Mouse (Mus musculus): ENCODE measurements at regions not wholly inside any gene's neighbourhood (a gene's known extent, or its start where the extent isn't known, plus 50 kb on each side); places are given as distances from the start of the nearest gene placed in this dataset.

DNA sequence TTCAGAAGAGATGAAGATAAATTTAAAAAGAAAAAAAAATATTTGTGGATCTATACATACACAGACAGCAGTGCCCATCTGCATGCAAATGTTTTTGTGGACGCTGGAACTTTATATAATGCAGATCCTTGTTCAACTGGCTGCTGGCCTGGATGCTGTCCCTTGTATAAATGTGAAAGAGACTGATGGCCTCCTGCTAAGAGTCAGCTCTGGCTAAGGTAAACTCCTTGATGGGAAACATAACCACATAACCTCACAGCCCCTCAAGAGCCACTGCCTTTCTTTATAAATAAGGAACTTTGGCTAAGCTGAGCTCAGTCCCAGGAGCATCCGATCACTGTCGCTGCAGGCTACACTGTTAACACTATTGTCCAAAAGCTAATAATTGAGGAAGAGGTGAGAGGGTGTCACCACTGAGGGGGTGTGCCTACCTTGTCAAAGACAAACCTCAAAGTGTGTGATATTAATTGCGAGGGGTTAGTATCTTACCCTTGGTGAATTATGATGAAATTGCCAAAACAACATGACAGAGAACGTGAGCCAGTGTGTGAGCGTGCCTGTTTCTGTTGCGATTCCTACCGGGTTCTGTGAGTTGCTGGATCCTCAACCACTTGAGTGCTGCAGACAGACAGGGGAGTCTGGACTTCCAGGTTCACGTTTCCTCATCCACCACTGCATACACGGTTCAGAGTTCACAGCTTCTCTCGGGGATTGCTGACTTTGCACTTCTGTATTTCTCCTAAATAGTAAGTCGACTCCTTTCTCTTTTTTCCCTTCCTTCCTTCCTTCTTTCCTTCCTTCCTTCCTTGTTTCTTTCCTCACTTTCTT is 417.1 kb downstream of the Wdr11 start:
- TF ChIP-seq USF1 (IDR thresholded peaks at IDR 0.05; ENCODE audit: low read depth) (no peak), CTCF (IDR thresholded peaks at IDR 0.05; ENCODE audit: control insufficient read depth, insufficient read depth, insufficient read length) (no peak), MYOD1 (IDR thresholded peaks at IDR 0.05; ENCODE audit: control insufficient read depth, insufficient read length, low read depth) (no peak), MYOG (IDR thresholded peaks at IDR 0.05; ENCODE audit: control insufficient read depth, extremely low read depth, insufficient read length) (no peak), MAX (IDR thresholded peaks at IDR 0.05) (no peak)
- peaks cover 8% of the 10 kb centered on the region for H3K27me3 ChIP-seq (ENCODE audit: control insufficient read depth, insufficient read depth, insufficient read length)
- H3K36me3 ChIP-seq (ENCODE audit: control insufficient read depth, insufficient read depth): no peaks in the 10 kb centered on the region
- no peak overlapping the region for H3ac ChIP-seq (ENCODE audit: control insufficient read depth, insufficient read length, low read depth)
- H3K79me3 ChIP-seq (ENCODE audit: low read depth): no peaks in the 10 kb centered on the region
- no peak overlapping the region for H3K4me3 ChIP-seq (ENCODE audit: insufficient read depth, poor library complexity, severe bottlenecking)
- H3K79me2 ChIP-seq (ENCODE audit: control insufficient read depth, insufficient read depth): no peaks in the 10 kb centered on the region

DNA sequence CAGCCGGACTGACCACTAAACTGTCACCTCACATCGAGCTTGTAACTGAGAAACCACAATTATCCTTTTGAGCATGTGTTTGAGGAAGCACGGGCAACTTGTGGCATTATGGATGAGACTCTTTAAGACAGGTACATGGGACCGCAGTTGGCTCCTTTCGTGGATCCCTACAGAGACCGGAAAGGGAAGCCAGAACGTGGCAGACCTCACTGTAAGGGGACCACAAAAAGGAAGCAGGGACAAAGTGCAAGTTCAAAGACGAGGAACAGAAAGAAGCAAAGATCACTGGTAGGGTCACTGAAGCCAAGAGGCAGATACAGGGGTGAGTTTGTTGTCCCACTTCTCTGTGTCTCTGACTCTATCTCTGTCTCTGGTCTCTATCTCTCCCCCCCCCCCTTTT is 420.4 kb downstream of the Wdr11 start:
- TF ChIP-seq MYOD1 (IDR thresholded peaks at IDR 0.05; ENCODE audit: control insufficient read depth, insufficient read length, low read depth) (no peak), USF1 (IDR thresholded peaks at IDR 0.05; ENCODE audit: low read depth) (no peak), FOSL1 (IDR thresholded peaks at IDR 0.05; ENCODE audit: insufficient read depth, low read length, poor library complexity, severe bottlenecking) (no peak), CEBPB (IDR thresholded peaks at IDR 0.05; ENCODE audit: low read depth) (no peak), MYOG (IDR thresholded peaks at IDR 0.05; ENCODE audit: control insufficient read depth, extremely low read depth, insufficient read length) (no peak), MAX (IDR thresholded peaks at IDR 0.05) (no peak), CTCF (IDR thresholded peaks at IDR 0.05; ENCODE audit: control insufficient read depth, insufficient read depth, insufficient read length) (no peak)
- no peaks in the 10 kb centered on the region for H3K79me3 ChIP-seq (ENCODE audit: low read depth)
- peaks cover 4% of the 10 kb centered on the region for H3K27me3 ChIP-seq (ENCODE audit: control insufficient read depth, insufficient read depth, insufficient read length)
- no peak overlapping the region for H3K4me3 ChIP-seq (ENCODE audit: insufficient read depth, poor library complexity, severe bottlenecking)
- no peaks in the 10 kb centered on the region for H3K79me2 ChIP-seq (ENCODE audit: control insufficient read depth, insufficient read depth)
- no peak overlapping the region for H3ac ChIP-seq (ENCODE audit: control insufficient read depth, insufficient read length, low read depth)
- no peaks in the 10 kb centered on the region for H3K36me3 ChIP-seq (ENCODE audit: control insufficient read depth, insufficient read depth)

DNA sequence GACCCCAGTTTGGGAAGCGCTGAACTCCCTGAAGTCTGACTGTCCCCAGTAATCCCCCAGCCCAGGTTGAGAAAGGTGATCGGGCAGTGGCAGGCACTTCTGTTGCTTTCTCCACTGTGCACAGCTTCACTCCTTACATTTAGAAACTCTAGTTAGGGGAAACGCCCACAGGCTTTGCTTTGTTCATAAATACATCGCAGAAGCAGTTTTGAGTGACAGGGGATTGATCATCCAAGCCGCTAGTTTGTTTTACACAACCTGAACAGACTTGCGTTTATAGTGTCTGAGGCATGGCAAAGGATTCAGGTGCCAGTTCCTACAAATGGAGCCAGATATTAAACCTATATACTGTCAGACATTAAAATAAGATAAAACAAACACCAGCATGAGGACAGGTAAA is 421.4 kb downstream of the Wdr11 start:
- Histone ChIP-seq H3K36me3 (ENCODE audit: control insufficient read depth, insufficient read depth) (no peaks in the 10 kb centered on the region), H3K4me3 (ENCODE audit: insufficient read depth, poor library complexity, severe bottlenecking) (no peak overlapping the region), H3K27me3 (ENCODE audit: control insufficient read depth, insufficient read depth, insufficient read length) (peaks cover 4% of the 10 kb centered on the region), H3ac (ENCODE audit: control insufficient read depth, insufficient read length, low read depth) (no peak overlapping the region), H3K79me2 (ENCODE audit: control insufficient read depth, insufficient read depth) (no peaks in the 10 kb centered on the region), H3K79me3 (ENCODE audit: low read depth) (no peaks in the 10 kb centered on the region)
- no peak for TF ChIP-seq MAX (IDR thresholded peaks at IDR 0.05)
- no peak for TF ChIP-seq FOSL1 (IDR thresholded peaks at IDR 0.05; ENCODE audit: insufficient read depth, low read length, poor library complexity, severe bottlenecking)
- no peak for TF ChIP-seq MYOG (IDR thresholded peaks at IDR 0.05; ENCODE audit: control insufficient read depth, extremely low read depth, insufficient read length)
- TF ChIP-seq CTCF (IDR thresholded peaks at IDR 0.05; ENCODE audit: control insufficient read depth, insufficient read depth, insufficient read length): no peak
- TF ChIP-seq CEBPB (IDR thresholded peaks at IDR 0.05; ENCODE audit: low read depth): no peak
- TF ChIP-seq MYOD1 (IDR thresholded peaks at IDR 0.05; ENCODE audit: control insufficient read depth, insufficient read length, low read depth): no peak
- TF ChIP-seq USF1 (IDR thresholded peaks at IDR 0.05; ENCODE audit: low read depth): no peak

DNA sequence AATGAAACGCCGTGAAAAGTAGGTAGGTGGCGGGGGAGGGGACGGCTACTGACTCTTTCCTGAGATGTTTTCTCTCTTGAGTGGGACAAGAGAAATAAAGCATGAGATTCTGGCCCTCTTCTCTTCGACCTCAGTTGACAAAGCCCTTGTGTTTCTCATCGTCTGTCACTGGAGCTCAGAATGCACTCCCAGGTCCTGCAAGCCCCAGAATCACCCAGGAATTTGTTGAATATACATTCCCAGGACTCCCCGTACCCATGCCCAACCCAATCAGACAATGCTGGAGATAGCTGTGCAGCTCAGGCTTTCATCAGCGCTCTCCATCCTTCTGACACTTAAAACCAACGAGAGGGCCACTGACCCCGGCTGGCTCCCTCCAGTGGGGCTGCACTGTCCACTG is 422.9 kb downstream of the Wdr11 start:
- Histone ChIP-seq H3K79me2 (ENCODE audit: control insufficient read depth, insufficient read depth) (no peaks in the 10 kb centered on the region), H3K4me3 (ENCODE audit: insufficient read depth, poor library complexity, severe bottlenecking) (no peak overlapping the region), H3K27me3 (ENCODE audit: control insufficient read depth, insufficient read depth, insufficient read length) (peaks cover 4% of the 10 kb centered on the region), H3K79me3 (ENCODE audit: low read depth) (no peaks in the 10 kb centered on the region), H3K36me3 (ENCODE audit: control insufficient read depth, insufficient read depth) (no peaks in the 10 kb centered on the region), H3ac (ENCODE audit: control insufficient read depth, insufficient read length, low read depth) (no peak overlapping the region)
- no peak for TF ChIP-seq MYOD1 (IDR thresholded peaks at IDR 0.05; ENCODE audit: control insufficient read depth, insufficient read length, low read depth)
- no peak for TF ChIP-seq FOSL1 (IDR thresholded peaks at IDR 0.05; ENCODE audit: insufficient read depth, low read length, poor library complexity, severe bottlenecking)
- no peak for TF ChIP-seq MAX (IDR thresholded peaks at IDR 0.05)
- TF ChIP-seq USF1 (IDR thresholded peaks at IDR 0.05; ENCODE audit: low read depth): no peak

DNA sequence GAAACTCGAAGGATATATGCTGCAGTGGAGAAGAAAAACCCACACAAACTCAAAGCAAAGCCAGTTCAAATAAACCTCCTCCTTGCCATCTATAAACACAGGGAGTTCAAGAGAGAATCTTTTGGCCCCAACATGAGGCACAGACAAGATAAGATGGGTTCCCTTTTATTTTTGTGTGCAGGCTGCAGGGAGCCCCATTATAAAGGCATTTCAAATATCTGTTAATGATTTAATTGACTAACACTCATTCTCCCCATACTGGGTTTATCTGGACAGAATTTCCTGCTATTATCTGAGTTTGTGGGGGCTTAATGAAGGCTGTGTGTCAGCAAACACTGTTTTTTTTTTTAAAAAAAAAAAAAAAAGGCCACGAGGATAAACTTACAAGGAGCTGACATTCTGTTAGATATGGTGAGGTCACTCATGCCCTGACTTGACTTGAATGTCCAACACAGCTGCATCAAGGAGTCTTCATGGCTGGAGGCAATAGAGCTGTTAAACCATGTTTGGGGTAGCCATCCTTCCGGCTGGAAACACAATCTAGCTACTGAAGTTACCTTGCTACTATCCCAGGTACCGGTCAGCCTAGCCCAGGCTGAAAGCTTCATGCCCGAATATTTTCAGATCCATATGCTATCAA is 423.8 kb downstream of the Wdr11 start:
- Histone ChIP-seq H3K79me2 (ENCODE audit: control insufficient read depth, insufficient read depth) (no peaks in the 10 kb centered on the region), H3ac (ENCODE audit: control insufficient read depth, insufficient read length, low read depth) (no peak overlapping the region), H3K36me3 (ENCODE audit: control insufficient read depth, insufficient read depth) (no peaks in the 10 kb centered on the region), H3K79me3 (ENCODE audit: low read depth) (no peaks in the 10 kb centered on the region), H3K27me3 (ENCODE audit: control insufficient read depth, insufficient read depth, insufficient read length) (peaks cover 4% of the 10 kb centered on the region), H3K4me3 (ENCODE audit: insufficient read depth, poor library complexity, severe bottlenecking) (no peak overlapping the region)
- TF ChIP-seq FOSL1 (IDR thresholded peaks at IDR 0.05; ENCODE audit: insufficient read depth, low read length, poor library complexity, severe bottlenecking): no peak
- TF ChIP-seq CEBPB (IDR thresholded peaks at IDR 0.05; ENCODE audit: low read depth): no peak
- TF ChIP-seq MAX (IDR thresholded peaks at IDR 0.05): no peak
- TF ChIP-seq MYOG (IDR thresholded peaks at IDR 0.05; ENCODE audit: control insufficient read depth, extremely low read depth, insufficient read length): no peak
- TF ChIP-seq USF1 (IDR thresholded peaks at IDR 0.05; ENCODE audit: low read depth): no peak
- TF ChIP-seq MYOD1 (IDR thresholded peaks at IDR 0.05; ENCODE audit: control insufficient read depth, insufficient read length, low read depth): no peak

All from C2C12 (cell line).